Mouse (Mus musculus) mouse trophoblast stem cell (cell line): ENCODE data around the gene Gm7971.
"Not testable (repeated sequence)": the region's sequence is repeated elsewhere in the genome, so short reads cannot be mapped to it uniquely, and the experiment has no call there.

Experiments used
- in situ Hi-C, 2 experiments: fragments of 300-500 bp; cut with MseI, MboI; formaldehyde crosslinking; loops; 2 replicates in 1 of 2; 3 replicates in 1 of 2; pipeline ENCODE4 v1.15.1; 2025

Gene Gm7971

DNA sequence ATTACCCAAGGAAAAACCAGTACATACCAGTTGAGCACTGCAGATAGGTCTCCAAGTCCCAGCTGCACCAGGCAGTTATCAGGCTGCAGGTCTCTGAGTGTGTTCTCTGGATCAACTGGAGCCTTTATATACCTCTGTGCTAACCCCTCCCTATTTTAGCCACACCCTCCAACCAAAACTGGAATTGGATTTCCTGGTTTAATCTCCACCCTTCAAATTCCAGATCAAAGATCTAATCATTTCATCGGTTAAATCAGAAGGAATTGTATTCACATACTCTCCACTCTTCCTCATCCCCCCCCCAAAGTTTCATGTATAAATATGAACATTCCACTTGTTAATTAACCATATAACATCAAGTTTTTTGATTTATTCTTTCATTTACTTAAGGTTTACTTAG is at the start of gene Gm7971:
TSS of gene Gm7971 (minus strand) at position 101 of the 400 bp plus-strand sequence.
- in situ Hi-C loops = not testable (repeated sequence)
